Mouse (Mus musculus) right cerebral cortex, postnatal 36 days (tissue): Measurements from ENCODE around the gene Txnrd3.
A peak's percentile ranks its signal among the peaks of the same experiment; 100 is the strongest.

Experiments used
- DNase-seq, 2 experiments: peaks; one replicate each; pipeline ENCODE4 v3.0.0; 2022; ENCODE audit warnings: low spot score in 2 of 2, mixed read lengths in 1 of 2

The Txnrd3 gene

GRCm38 (mm10) chr6:89643798-89644270 is at the start of gene Txnrd3:
TSS of gene Txnrd3 (plus strand) at chr6:89643988.
- peak; percentile 77 to 78 for DNase-seq

GRCm38 (mm10) chr6:89595018-89595776 is 48.6 kb upstream of the Txnrd3 start, which contains the start of gene Chchd6:
TSS of gene Chchd6 (minus strand) at chr6:89595652.
- DNase-seq, result peak; percentile 95 to 96

- no peak for DNase-seq
Observed at GRCm38 (mm10) chr6:89595777-89596146, 48.0 kb upstream of the Txnrd3 start.

GRCm38 (mm10) chr6:89596510-89596909 is 47.3 kb upstream of the Txnrd3 start:
- DNase-seq, result no peak

GRCm38 (mm10) chr6:89606096-89606495 is 37.7 kb upstream of the Txnrd3 start:
- DNase-seq, result no peak

- no peak for DNase-seq
Observed at GRCm38 (mm10) chr6:89607999-89608398, 35.8 kb upstream of the Txnrd3 start.

GRCm38 (mm10) chr6:89613336-89614106 is 30.3 kb upstream of the Txnrd3 start:
- peak; percentile 23 to 32 for DNase-seq

- no peak for DNase-seq
Observed at GRCm38 (mm10) chr6:89614107-89614471, 29.7 kb upstream of the Txnrd3 start.

- no peak for DNase-seq
Observed at GRCm38 (mm10) chr6:89614596-89615372, 29.0 kb upstream of the Txnrd3 start.

GRCm38 (mm10) chr6:89615373-89615755 is 28.4 kb upstream of the Txnrd3 start:
- DNase-seq, result no peak

GRCm38 (mm10) chr6:89622647-89623046 is 21.1 kb upstream of the Txnrd3 start:
- no peak for DNase-seq

GRCm38 (mm10) chr6:89628045-89628785 is 15.6 kb upstream of the Txnrd3 start:
- DNase-seq, result no peak

- peak; percentile 76 to 77 for DNase-seq
Observed at GRCm38 (mm10) chr6:89631809-89632562, 11.8 kb upstream of the Txnrd3 start.

GRCm38 (mm10) chr6:89633115-89633514 is 10.7 kb upstream of the Txnrd3 start:
- no peak for DNase-seq

- peak in 1 of 2 experiments; percentile 41 for DNase-seq
Observed at GRCm38 (mm10) chr6:89634400-89634799, 9.4 kb upstream of the Txnrd3 start.

- no peak for DNase-seq
Observed at GRCm38 (mm10) chr6:89637977-89638376, 5.8 kb upstream of the Txnrd3 start.

- no peak for DNase-seq
Observed at GRCm38 (mm10) chr6:89639025-89639424, 4.8 kb upstream of the Txnrd3 start.

GRCm38 (mm10) chr6:89644271-89645075 is 685 bp downstream of the Txnrd3 start:
- peak; percentile 67 to 69 for DNase-seq

GRCm38 (mm10) chr6:89649897-89650296 is 6.1 kb downstream of the Txnrd3 start:
- DNase-seq, result no peak

GRCm38 (mm10) chr6:89651770-89652169 is 8.0 kb downstream of the Txnrd3 start:
- no peak for DNase-seq
